Mouse (Mus musculus) lung, adult 2 months (tissue): Measurements from ENCODE around the gene Vpreb1.

Experiments used
- CTCF ChIP-seq: fragments of 200-500 bp; IDR thresholded peaks from 2 replicates; pipeline ENCODE4 v1.5.1; 2011; ENCODE audit warnings: mild to moderate bottlenecking, low read length, control low read depth; ENCODE audit not compliant: insufficient read depth
- POLR2A ChIP-seq: fragments of 200-500 bp; IDR thresholded peaks from 2 replicates; pipeline ENCODE4 v1.6.1; 2011; ENCODE audit warnings: low read depth, mild to moderate bottlenecking, control low read depth, low read length, borderline replicate concordance; ENCODE audit errors: extremely low read depth

GRCm38 (mm10) chr16:16913440-16913839 lies 42.8 kb upstream of the Vpreb1 start:
- TF ChIP-seq CTCF (no peak), POLR2A (no peak)
